Mouse (Mus musculus) hindbrain, embryonic 10.5 days (tissue): ENCODE results near the gene Sgpl1. TPM values are rescaled to one million over a fixed set of nuclear protein-coding genes. Genes with fewer than 3 reads are reported as not detected.

ENCODE experiments used
- DNase-seq: peaks from one replicate; pipeline ENCODE4 v3.0.0-alpha.2; 2017; ENCODE audit warnings: low spot score
- H3K27ac ChIP-seq: fragments of 300-500 bp; sonication (generic); 2 replicates; pipeline ENCODE4 v1.5.1; 2016; ENCODE audit warnings: mild to moderate bottlenecking, moderate library complexity
- H3K27me3 ChIP-seq: fragments of 300-500 bp; sonication (generic); 2 replicates; pipeline ENCODE4 v1.6.1; 2016; ENCODE audit warnings: mild to moderate bottlenecking; ENCODE audit not compliant: poor library complexity, insufficient read depth, severe bottlenecking
- H3K36me3 ChIP-seq: fragments of 300-500 bp; sonication (generic); 2 replicates; pipeline ENCODE4 v1.6.1; 2016; ENCODE audit warnings: mild to moderate bottlenecking, moderate library complexity
- H3K4me1 ChIP-seq: fragments of 300-500 bp; sonication (generic); replicated peaks from 2 replicates; pipeline ENCODE4 v1.6.1; 2016; ENCODE audit warnings: mild to moderate bottlenecking
- H3K4me3 ChIP-seq: fragments of 300-500 bp; sonication (generic); 2 replicates; pipeline ENCODE4 v1.5.1; 2016; ENCODE audit warnings: mild to moderate bottlenecking, moderate library complexity
- H3K9me3 ChIP-seq: fragments of 300-500 bp; sonication (generic); 2 replicates; pipeline ENCODE4 v1.6.1; 2016; ENCODE audit warnings: mild to moderate bottlenecking, moderate library complexity
- WGBS: fragments of 180-500 bp; shearing (Covaris S2); methylation state at CpG from one replicate; pipeline ENCODE4 v1.1.7; 2016; 5-methylcytosine and 5-hydroxymethylcytosine counted together
- polyA plus RNA-seq: library from polyadenylated mRNA; unstranded; fragments of >200 nt; fragmentation: Nextera tagmentation; extraction: Ambion mirVana; gene quantifications from 2 replicates; pipeline ENCODE4 v1.2.1, GENCODE M21; 2016

Gene Sgpl1
- polyA plus RNA-seq, 1 experiment from 2014 or later: 73.0 TPM

DNA sequence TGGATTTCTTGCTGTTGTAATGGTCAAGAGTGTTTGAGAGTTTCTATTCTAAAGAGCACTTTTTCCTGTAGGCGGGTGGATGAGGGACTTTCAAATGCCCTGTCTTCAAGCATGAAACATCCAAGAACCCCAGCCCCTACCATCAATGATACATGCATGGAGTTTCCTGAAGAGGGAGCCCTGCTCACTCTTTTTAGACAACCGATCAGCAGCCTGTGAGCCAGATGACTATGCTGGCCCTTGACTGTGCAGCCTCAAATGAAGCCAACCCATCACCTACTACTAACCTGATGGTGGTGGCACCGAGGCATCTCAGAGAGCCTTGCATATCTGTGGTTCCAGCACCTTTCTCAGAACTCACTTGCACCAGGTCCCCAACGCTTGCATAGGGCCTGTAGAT is 25.0 kb upstream of the Sgpl1 start:
- H3K27me3 ChIP-seq: peaks cover 28% of the 10 kb centered on the region
- peaks cover 15% of the 10 kb centered on the region for H3K4me1 ChIP-seq
- no peak for DNase-seq
- H3K4me3 ChIP-seq: no peak overlapping the region
- 82% methylated on average over 4 of the region's 4 CpGs for WGBS
- no peak overlapping the region for H3K27ac ChIP-seq
- no peaks in the 10 kb centered on the region for H3K9me3 ChIP-seq
- no peaks in the 10 kb centered on the region for H3K36me3 ChIP-seq

- Histone ChIP-seq H3K9me3 (no peaks in the 10 kb centered on the region), H3K27ac (no peak within 1 kb of the TSS), H3K4me1 (peaks cover 15% of the 10 kb centered on the region), H3K4me3 (no peak within 1 kb of the TSS), H3K27me3 (peaks cover 23% of the 10 kb centered on the region), H3K36me3 (no peaks in the 10 kb centered on the region)
- 71% methylated on average over 3 of the region's 3 CpGs for whole genome bisulfite sequencing
- DNase-seq: no peak
Observed at GRCm38 (mm10) chr10:61171654-61172053, 24.2 kb upstream of the Sgpl1 start, which contains the start of gene Tbata. Gene Tbata, plus strand, starts transcription at chr10:61171954.

DNA sequence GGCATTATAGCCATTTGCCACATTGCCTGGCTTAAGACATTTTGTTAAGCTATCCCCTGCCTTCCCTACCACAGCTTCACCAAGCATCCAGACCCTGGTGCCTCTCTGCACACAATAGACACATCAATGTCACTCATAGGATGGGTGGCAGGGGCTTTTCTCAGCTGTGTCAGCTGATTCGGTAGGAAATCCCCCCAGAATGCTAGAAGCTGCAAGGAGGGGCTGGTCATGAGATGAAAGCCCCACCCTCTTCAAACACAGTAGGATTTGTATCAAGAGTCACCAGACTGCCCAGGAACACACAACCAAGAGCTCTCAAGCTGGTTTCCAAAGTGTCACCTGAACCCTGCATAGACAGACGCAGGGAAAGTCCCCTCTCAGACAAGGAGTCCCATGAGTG is 20.9 kb upstream of the Sgpl1 start:
- 64% methylated on average over 2 of the region's 2 CpGs for WGBS
- H3K9me3 ChIP-seq: no peaks in the 10 kb centered on the region
- DNase-seq: no peak
- no peaks in the 10 kb centered on the region for H3K27me3 ChIP-seq
- no peak overlapping the region for H3K27ac ChIP-seq
- no peaks in the 10 kb centered on the region for H3K36me3 ChIP-seq
- H3K4me1 ChIP-seq: no peaks in the 10 kb centered on the region
- H3K4me3 ChIP-seq: no peak overlapping the region

GRCm38 (mm10) chr10:61167333-61168096 is 20.0 kb upstream of the Sgpl1 start:
- WGBS: 81% methylated on average over 9 of the region's 9 CpGs
- H3K9me3 ChIP-seq: no peaks in the 10 kb centered on the region
- H3K4me1 ChIP-seq: no peaks in the 10 kb centered on the region
- H3K36me3 ChIP-seq: no peaks in the 10 kb centered on the region
- no peak overlapping the region for H3K27ac ChIP-seq
- no peaks in the 10 kb centered on the region for H3K27me3 ChIP-seq
- no peak for DNase-seq
- no peak overlapping the region for H3K4me3 ChIP-seq

DNA sequence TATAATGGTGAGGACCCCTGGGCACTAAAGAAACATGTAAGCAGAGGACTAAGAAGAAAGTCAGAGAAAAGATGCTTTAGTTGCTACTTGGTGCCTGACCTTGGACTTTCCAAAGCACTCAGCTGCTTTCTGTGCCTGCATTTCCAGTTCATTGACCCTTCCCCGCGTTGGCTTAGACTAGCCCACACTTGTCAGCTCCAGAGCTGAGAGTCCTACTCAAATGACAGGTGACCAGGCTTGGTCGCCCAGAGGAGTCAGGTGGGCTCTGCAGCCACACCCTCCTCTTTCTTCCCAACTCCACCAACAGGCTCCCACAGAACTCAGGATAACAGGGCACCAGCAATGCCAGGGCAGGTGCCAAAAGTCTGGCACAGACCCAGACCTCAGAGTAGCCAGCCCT is 14.9 kb upstream of the Sgpl1 start:
- 79% methylated on average over 3 of the region's 3 CpGs for WGBS
- Histone ChIP-seq H3K27me3 (no peaks in the 10 kb centered on the region), H3K4me1 (no peaks in the 10 kb centered on the region), H3K9me3 (no peaks in the 10 kb centered on the region), H3K36me3 (no peaks in the 10 kb centered on the region), H3K27ac (no peak overlapping the region), H3K4me3 (no peak overlapping the region)
- no peak for DNase-seq

- Histone ChIP-seq H3K4me3 (no peak overlapping the region), H3K27ac (no peak overlapping the region), H3K9me3 (no peaks in the 10 kb centered on the region), H3K4me1 (no peaks in the 10 kb centered on the region), H3K27me3 (no peaks in the 10 kb centered on the region), H3K36me3 (no peaks in the 10 kb centered on the region)
- WGBS: 84% methylated on average over 4 of the region's 4 CpGs
- no peak for DNase-seq
Observed at GRCm38 (mm10) chr10:61160671-61161070, 13.2 kb upstream of the Sgpl1 start.

DNA sequence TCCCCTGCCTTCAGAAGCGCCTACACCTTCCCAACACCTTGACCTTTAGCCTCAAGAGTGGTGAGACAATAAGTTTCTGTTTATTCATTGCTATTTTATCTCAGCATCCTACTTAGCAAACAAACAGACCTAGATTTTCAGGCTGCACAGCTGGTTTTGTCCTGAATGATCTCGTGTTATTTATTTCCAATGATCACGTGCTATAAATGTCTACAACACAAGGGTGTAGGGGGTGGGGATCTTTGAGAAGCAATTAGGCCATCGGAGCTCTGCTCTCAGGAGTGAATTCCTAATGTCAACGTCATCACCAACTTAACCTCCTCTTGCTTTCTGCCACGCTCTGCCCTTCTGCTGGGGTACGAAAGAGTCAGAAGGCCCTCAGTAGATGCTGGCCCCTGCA is 12.6 kb upstream of the Sgpl1 start:
- Histone ChIP-seq H3K27ac (no peak overlapping the region), H3K9me3 (no peaks in the 10 kb centered on the region), H3K4me1 (no peaks in the 10 kb centered on the region), H3K36me3 (no peaks in the 10 kb centered on the region), H3K27me3 (no peaks in the 10 kb centered on the region), H3K4me3 (no peak overlapping the region)
- no peak for DNase-seq
- 85% methylated on average over 7 of the region's 7 CpGs for WGBS

DNA sequence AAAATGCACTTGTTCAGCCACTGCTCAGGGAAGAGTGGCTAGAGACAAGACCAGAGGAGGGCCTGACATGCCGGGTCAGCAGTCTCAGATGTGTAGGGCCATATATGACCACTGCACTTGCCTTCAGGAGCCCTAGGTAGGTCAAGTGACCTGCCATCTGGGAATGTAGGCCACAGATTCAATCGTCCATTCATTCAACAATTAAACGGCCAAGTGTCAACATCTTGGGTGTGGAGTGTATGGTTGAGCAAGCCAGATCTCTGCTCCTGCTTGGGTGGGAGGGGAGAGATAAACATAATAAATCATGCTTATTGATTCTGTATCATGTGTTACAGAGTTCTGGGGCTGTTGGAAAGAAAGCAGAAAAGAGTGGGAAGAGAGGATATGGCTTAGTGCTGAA is 11.1 kb upstream of the Sgpl1 start:
- Histone ChIP-seq H3K9me3 (no peaks in the 10 kb centered on the region), H3K27me3 (no peaks in the 10 kb centered on the region), H3K4me1 (no peaks in the 10 kb centered on the region), H3K27ac (no peak overlapping the region), H3K36me3 (no peaks in the 10 kb centered on the region), H3K4me3 (no peak overlapping the region)
- no peak for DNase-seq
- WGBS: 89% methylated on average over 3 of the region's 3 CpGs

GRCm38 (mm10) chr10:61156453-61156852 is 8.9 kb upstream of the Sgpl1 start:
- Histone ChIP-seq H3K27me3 (no peaks in the 10 kb centered on the region), H3K4me1 (no peaks in the 10 kb centered on the region), H3K36me3 (no peaks in the 10 kb centered on the region), H3K27ac (no peak overlapping the region), H3K4me3 (no peak overlapping the region), H3K9me3 (no peaks in the 10 kb centered on the region)
- WGBS: 94% methylated on average over 2 of the region's 2 CpGs
- no peak for DNase-seq

DNA sequence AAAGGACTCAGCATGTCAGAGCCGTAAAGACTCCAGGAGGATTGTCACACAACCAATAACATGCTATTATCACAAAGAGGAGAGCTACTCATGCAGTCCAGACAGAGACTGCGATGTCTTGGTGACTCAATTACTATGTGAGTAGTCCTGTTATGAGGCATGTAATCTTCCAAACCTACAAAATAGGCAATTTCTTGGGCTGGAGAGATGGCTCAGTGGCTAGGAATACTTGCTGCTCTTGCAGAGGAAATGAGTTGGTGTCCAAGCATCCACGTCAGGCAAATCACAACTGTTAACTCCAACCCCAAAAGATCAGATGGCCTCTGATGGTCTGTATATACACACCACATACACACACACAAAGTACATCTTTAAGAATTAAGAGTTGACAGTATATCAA is 8.1 kb upstream of the Sgpl1 start:
- Histone ChIP-seq H3K36me3 (no peaks in the 10 kb centered on the region), H3K4me3 (no peak overlapping the region), H3K4me1 (no peaks in the 10 kb centered on the region), H3K27me3 (no peaks in the 10 kb centered on the region), H3K27ac (no peak overlapping the region), H3K9me3 (no peaks in the 10 kb centered on the region)
- WGBS: 81% methylated on average over 3 of the region's 3 CpGs
- no peak for DNase-seq

- H3K27ac ChIP-seq: no peak overlapping the region
- H3K9me3 ChIP-seq: no peaks in the 10 kb centered on the region
Observed at GRCm38 (mm10) chr10:61152131-61152530, 4.6 kb upstream of the Sgpl1 start.

DNA sequence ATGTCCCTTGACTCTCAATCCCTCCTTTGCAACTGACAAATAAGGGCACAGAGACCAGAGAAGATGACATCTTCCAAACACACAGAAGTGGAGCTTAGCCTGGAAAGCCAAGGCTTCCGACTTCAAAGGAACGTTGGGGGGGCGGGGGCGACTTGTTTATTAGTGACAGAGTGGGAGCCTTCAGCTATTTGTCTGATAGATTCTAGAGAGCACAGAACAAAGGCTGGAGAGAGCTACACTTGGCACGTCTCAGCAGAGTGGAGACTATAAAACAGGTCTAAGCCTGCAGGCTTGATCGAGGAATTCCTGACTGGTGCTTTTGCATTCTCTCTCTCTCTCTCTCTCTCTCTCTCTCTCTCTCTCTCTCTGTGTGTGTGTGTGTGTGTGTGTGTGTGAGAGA is 3.1 kb upstream of the Sgpl1 start:
- no peaks in the 10 kb centered on the region for H3K9me3 ChIP-seq
- H3K4me3 ChIP-seq: no peak overlapping the region
- H3K4me1 ChIP-seq: peaks cover 22% of the 10 kb centered on the region
- H3K27me3 ChIP-seq: no peaks in the 10 kb centered on the region
- H3K36me3 ChIP-seq: no peaks in the 10 kb centered on the region
- no peak for DNase-seq
- H3K27ac ChIP-seq: no peak overlapping the region
- WGBS: 65% methylated on average over 6 of the region's 6 CpGs

More at GRCm38 (mm10) chr10:61152131-61152530, 4.6 kb upstream of the Sgpl1 start:
- DNase-seq: no peak
- Histone ChIP-seq H3K36me3 (no peaks in the 10 kb centered on the region), H3K4me1 (peaks cover 10% of the 10 kb centered on the region; the same call in 1 of the 2 replicates), H3K27me3 (no peaks in the 10 kb centered on the region), H3K4me3 (no peak overlapping the region)

GRCm38 (mm10) chr10:61149476-61149875 is 2.0 kb upstream of the Sgpl1 start:
- 79% methylated on average over 3 of the region's 3 CpGs for WGBS
- Histone ChIP-seq H3K27ac (no peak overlapping the region), H3K27me3 (no peaks in the 10 kb centered on the region), H3K36me3 (no peaks in the 10 kb centered on the region), H3K4me1 (peaks cover 30% of the 10 kb centered on the region), H3K9me3 (no peaks in the 10 kb centered on the region), H3K4me3 (no peak overlapping the region)
- no peak for DNase-seq

DNA sequence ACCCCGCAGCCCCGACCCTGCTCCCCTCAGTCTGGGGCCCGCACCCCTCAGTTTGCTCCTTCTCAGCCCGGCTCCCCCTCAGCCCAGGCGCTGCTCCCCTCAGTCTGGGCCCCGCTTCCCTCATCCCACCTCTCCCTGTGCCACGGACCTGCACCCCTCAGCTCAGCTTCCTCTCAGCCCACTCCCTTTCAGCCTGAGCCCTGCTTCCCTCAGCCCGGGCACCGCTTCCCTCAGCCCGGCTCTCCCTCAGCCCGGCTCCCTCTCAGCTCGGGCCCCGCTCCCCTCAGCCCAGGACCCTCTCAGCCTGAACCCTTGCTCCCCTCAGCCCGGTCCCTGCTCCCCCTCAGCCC is 721 bp downstream of the Sgpl1 start:
- H3K4me1 ChIP-seq: peaks cover 30% of the 10 kb centered on the region
- WGBS: 1% methylated on average over 12 of the region's 14 CpGs
- H3K9me3 ChIP-seq: no peaks in the 10 kb centered on the region
- H3K36me3 ChIP-seq: 0 out of 2 replicates have a peak, but pooled peaks cover 2% of the 10 kb centered on the region
- no peak for DNase-seq
- peak overlapping the region; percentile 94 for H3K27ac ChIP-seq
- H3K27me3 ChIP-seq: no peaks in the 10 kb centered on the region
- peak overlapping the region; percentile 96 for H3K4me3 ChIP-seq
